Mouse (Mus musculus) bone marrow macrophage, adult 2 months (primary cell): ENCODE measurements around the gene Rgma. TPM values are rescaled to one million over a fixed set of nuclear protein-coding genes. Genes with fewer than 3 reads are reported as not detected.

Experiments used
- H3K27ac ChIP-seq: 2 replicates; pipeline ENCODE4 v1.5.1; 2012; ENCODE audit warnings: low read depth, low read length; ENCODE audit not compliant: insufficient read depth
- H3K4me1 ChIP-seq: 2 replicates; pipeline ENCODE4 v1.6.1; 2012; ENCODE audit warnings: low read length; ENCODE audit not compliant: control insufficient read depth, insufficient read depth
- H3K4me3 ChIP-seq: 2 replicates; pipeline ENCODE4 v1.5.1; 2012; ENCODE audit warnings: mild to moderate bottlenecking, low read length, moderate library complexity; ENCODE audit not compliant: insufficient read depth
- CTCF ChIP-seq: IDR thresholded peaks from 2 replicates; pipeline ENCODE4 v1.5.1; 2012; ENCODE audit warnings: low read depth, mild to moderate bottlenecking, low read length, moderate library complexity
- POLR2A ChIP-seq: IDR thresholded peaks from 2 replicates; pipeline ENCODE4 v1.6.1; 2012; ENCODE audit warnings: mild to moderate bottlenecking, low read depth, low read length, borderline replicate concordance
- polyA plus RNA-seq: library from polyadenylated mRNA; stranded (reverse); fragments of >200 nt; gene quantifications from 2 replicates; pipeline ENCODE4 v1.2.4, GENCODE M21; 2012; ENCODE audit not compliant: missing spikeins, insufficient read depth, insufficient read length

Gene Rgma
- polyA plus RNA-seq, 1 experiment = not detected

DNA sequence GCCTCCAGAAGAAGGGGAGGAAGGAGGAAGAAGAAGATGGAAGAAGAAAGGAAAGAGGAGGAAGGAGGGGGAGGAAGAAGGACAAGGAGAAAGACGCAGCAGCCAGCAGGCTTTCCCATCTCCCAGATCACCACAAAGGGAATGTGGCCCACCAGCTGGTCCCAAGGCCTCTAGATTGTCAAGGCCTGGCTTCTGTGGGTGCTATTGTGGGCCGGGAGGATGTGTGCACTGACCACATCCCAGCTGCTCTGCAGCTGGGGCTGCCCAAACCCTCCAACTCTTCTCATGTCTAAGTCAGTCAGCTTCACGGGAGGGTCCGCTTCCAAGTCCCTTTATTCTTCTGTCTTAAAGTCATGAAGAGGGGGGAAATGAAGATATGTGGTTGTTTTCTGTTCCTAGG, 5.3 kb upstream of the Rgma start:
- H3K4me3 ChIP-seq = no peak overlapping the region
- H3K27ac ChIP-seq = no peak overlapping the region
- H3K4me1 ChIP-seq = no peaks in the 10 kb centered on the region
- no peak for TF ChIP-seq POLR2A
- TF ChIP-seq CTCF = no peak

DNA sequence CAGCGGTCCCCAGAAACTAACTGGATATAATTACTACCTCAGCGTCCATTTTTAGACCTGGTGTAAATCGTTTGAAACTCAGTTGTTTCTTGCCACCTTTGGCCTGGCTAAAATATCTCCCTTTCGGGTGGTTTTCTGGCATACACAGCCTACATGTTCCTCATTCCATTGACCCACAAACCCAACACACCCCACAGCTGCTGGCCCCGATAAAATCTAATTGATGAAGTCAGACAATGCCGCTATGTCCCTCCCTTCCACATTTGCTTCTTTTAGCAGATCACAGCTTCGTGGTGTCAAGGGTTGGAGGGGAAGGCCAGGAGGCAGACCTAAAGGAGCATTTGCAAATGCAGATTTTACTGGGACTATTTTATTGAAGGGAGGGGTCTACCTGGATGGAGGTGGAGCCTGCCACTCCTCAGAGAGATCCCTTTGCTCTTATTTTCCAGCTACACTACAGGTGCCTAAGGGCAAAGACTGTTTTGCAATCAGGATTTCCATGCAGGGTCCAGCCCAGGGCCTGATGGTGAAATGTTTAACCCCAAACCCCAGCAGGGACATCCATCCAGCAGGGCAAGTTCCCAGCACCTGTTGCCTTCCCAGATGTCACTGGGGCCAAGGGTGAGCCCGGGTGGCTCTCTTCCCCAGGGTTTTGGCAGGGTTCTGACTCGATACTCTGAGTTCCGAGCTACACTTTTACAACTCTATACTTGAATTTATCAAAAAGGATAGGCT, 3.6 kb upstream of the Rgma start:
- TF ChIP-seq POLR2A (no peak), CTCF (no peak)
- H3K4me1 ChIP-seq = no peaks in the 10 kb centered on the region
- no peak overlapping the region for H3K4me3 ChIP-seq
- H3K27ac ChIP-seq = no peak overlapping the region

DNA sequence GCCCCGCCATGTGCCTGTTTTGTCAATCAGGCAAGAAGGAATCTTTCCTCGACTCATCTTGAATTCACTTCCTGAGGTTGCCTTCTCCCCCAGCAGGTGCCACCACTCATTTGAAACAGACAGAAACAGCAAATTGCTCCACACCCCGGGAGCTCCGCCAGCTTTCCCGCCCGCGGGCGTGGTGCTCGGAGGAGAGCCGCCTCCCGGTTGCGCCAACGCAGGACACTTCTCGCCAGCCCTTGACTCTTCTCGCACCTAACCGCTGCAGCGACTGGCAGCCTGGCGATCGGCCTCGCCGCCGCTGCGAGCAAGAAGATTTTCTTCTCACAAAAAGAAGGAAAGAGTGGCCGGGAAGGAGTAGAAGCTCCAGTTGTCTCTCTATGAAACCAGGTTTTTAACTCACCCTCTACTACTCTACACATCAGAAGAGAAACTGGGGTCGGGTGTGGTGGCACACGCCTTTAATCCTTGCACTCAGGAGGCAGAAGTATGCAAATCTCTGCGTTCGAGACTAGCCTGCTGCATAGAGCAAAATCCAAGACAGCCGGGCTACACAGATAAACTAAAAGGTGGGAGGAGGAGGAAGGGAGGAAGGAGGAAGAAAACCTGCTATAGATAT, 2.8 kb upstream of the Rgma start:
- no peak overlapping the region for H3K4me3 ChIP-seq
- H3K27ac ChIP-seq = no peak overlapping the region
- TF ChIP-seq CTCF (no peak), POLR2A (no peak)
- H3K4me1 ChIP-seq = no peaks in the 10 kb centered on the region

DNA sequence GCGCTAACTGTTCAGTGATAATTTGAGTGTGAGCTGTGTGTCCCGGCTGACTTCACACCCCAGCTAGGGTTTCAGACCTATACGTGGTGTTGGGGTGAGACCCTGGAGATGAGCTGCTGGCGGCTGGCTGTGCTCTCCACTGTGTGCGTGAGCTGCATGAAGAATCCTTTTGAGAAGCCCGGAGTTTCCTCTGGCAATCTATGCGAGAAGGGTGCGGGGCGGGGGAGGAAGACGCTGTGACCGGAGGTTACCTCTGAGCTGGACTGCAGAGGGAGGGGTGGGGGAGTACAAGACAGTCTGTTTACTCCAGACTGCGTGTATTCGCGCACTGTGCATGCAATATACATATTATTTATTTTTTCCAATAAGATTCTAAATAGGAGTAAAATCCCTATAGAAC, 582 bp upstream of the Rgma start:
- no peak overlapping the region for H3K27ac ChIP-seq
- H3K4me1 ChIP-seq = no peaks in the 10 kb centered on the region
- TF ChIP-seq POLR2A (no peak), CTCF (no peak)
- no peak overlapping the region for H3K4me3 ChIP-seq

DNA sequence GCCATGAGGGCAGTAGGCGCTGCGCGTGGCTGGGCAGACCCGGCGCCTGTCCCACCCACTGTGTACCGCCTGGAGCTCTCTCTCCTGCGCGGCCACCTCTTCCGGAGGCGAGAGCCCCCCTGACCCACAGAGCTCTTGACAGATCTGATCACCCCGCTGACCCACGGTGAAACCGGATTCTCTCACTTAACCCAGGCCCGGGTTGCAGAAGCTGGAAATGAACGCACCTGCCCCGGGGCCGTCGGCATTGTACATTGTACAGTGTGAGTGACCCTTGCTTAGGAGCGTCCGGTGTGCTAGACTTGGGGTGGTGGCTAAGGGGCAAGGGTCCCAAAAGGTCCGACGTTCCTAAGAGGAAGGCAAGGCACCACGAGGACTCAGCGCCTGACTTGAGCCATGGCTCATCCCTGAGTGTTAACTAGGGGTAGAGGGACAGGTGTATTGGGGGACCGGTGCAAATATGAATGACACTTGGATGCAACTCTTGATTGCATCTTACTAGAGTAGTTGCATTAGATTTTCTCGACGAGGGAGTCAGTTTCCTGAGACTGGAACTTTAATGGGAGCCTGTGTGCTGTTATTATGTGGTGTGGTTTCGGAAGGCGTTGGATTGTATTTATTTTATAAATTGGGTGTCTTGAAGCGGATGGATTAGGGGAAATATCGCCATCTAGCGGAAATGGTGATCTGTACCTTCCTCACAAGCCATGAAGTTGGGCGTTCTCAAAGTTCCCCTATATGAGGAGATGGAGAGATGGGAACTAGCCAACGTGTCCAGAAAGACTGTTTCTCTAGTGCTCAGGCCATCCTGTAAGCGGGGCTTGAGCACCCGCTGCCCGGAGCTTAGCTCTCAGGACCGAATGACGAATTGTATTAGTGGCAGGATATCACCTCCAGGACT, 1.0 kb downstream of the Rgma start:
- H3K4me1 ChIP-seq = no peaks in the 10 kb centered on the region
- no peak overlapping the region for H3K27ac ChIP-seq
- no peak overlapping the region for H3K4me3 ChIP-seq
- 0 out of 2 replicates have a peak, but pooled peaks have one; percentile 11 for TF ChIP-seq CTCF
- TF ChIP-seq POLR2A = no peak

DNA sequence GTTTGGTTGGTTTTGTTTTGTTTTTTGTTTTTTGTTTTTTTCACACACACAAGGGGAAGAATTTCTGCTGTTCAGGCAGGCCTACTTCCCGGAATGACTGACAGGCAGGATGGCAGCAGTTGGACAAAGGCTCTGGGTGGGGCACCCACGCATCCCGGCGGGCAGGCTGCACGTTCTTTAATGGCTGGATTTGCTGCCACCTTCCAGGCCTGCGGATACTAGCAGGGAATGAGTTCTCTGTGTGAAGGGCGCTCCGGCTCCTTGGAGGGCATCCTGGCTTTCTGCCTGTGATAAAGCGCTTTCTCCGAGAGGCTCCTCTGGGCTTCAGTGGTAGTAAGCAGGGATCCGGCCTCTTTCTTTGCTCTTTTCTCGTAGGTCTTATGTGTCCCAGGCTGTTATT, 2.0 kb downstream of the Rgma start:
- no peak overlapping the region for H3K27ac ChIP-seq
- TF ChIP-seq CTCF (no peak), POLR2A (no peak)
- no peaks in the 10 kb centered on the region for H3K4me1 ChIP-seq

DNA sequence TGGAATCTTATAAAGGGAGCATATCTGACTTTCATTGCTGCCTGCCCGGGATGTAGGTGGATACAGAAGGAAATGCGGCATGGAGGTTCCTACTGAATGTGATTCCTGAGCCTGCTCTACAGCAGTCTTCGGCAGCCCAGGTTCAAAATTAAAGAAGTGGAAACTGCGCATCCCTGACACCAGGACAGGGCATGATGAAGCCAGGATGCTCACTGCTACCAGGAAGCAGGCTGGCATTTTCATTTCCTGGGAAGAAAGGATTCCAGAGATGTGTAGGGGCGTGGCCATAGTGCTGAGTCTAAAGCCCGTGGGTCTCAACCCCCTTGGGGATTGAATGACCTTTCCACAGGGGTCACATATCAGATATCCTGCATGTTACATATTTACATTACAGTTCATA, 2.7 kb downstream of the Rgma start:
- TF ChIP-seq CTCF = no peak
- no peak for TF ChIP-seq POLR2A
- no peak overlapping the region for H3K27ac ChIP-seq
- no peaks in the 10 kb centered on the region for H3K4me1 ChIP-seq
- no peak overlapping the region for H3K4me3 ChIP-seq

More for the DNA sequence above, 2.0 kb downstream of the Rgma start:
- H3K4me3 ChIP-seq = no peak overlapping the region

DNA sequence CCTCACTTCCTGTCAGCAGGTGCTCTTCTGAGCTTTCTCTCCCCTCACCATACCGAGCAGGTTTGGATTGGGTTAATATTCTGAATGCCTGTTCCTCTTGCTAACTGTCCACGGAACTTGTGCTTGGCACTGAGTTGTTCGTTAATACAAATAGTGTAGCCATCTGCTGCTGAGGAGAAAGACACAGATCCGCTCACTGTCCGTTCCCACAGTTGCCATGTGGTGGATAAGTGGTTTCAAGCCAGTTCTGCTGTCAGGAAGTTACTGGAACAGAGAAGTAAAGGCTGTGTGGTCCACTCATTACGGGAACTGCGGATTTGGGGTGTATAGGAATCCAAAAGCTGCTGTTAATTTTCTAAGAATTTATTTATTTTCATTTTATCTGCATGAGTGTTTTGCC, 7.5 kb downstream of the Rgma start:
- no peaks in the 10 kb centered on the region for H3K4me1 ChIP-seq
- H3K4me3 ChIP-seq = no peak overlapping the region
- H3K27ac ChIP-seq = no peak overlapping the region
- TF ChIP-seq POLR2A = no peak
- TF ChIP-seq CTCF = no peak

DNA sequence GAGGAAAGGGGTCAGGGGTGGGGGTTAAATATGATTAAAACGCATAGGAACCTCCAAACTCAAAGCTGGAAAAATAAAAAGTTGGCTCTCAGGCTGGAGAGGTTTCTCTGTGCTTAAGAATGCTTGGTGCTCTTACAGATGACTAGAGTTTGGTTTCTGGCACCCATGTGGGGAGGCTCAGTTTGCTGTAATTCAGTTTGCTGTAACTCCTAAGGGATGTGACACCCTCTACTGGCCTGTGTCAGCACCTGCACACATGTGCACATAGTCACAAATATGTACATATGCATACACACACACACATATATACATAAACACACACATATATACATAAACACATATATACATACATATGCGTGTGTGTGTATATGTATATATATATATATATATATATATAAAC, 13.6 kb downstream of the Rgma start:
- TF ChIP-seq POLR2A (no peak), CTCF (no peak)
- no peak overlapping the region for H3K4me3 ChIP-seq
- no peaks in the 10 kb centered on the region for H3K4me1 ChIP-seq
- no peak overlapping the region for H3K27ac ChIP-seq

DNA sequence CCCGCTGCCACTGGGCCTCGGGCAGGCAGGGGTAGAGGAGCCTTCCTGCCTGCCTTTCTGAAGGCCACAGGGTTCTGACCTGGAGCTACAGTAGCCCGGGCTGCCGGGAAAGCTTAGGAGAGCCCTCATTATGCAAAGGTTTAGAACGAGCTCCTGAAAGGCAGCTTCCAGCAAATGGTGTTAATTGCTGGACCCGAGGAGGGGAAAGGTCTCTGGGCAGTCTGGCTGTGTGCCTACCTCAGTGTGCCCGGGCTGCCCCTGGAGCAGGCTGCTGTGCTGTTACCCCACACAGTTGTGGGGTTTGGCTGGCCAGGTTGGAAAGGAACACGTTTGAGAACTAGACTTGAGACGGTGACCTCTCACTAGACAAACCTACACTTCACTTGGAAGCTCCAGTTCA, 14.1 kb downstream of the Rgma start:
- no peaks in the 10 kb centered on the region for H3K4me1 ChIP-seq
- no peak overlapping the region for H3K27ac ChIP-seq
- H3K4me3 ChIP-seq = no peak overlapping the region
- TF ChIP-seq CTCF = no peak
- no peak for TF ChIP-seq POLR2A

DNA sequence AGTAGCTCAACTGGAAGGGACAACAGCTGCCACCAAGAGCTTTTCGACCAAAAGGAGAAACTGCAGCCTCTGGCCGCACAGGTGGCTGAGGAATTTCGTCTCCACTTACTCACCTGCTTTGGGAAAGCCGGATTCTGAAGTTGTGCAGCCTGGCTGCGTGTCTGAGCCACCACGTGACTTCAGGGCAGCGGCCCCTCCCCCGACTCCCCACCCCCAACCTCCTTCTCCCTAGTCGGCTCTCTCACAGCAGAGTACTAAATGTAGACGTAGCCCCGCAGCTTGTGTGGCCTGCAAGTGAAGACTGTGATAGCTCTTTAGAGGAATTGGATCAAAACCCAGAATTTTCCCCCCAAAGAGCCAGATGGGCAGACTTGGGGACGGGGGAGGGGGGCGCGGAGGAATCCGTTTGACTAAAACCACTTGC, 14.6 kb downstream of the Rgma start:
- no peak for TF ChIP-seq POLR2A
- no peak for TF ChIP-seq CTCF

More for the DNA sequence above, 14.6 kb downstream of the Rgma start:
- H3K4me1 ChIP-seq = no peaks in the 10 kb centered on the region
- no peak overlapping the region for H3K27ac ChIP-seq
- H3K4me3 ChIP-seq = no peak overlapping the region
